Mouse (Mus musculus): ENCODE measurements around the gene Sspn.

GRCm38 (mm10) chr6:145931341-145931740, at the start of gene Sspn:
- TF ChIP-seq CTCF (IDR thresholded peaks at IDR 0.05; ENCODE audit: low read depth, low read length), result no peak
- TF ChIP-seq POLR2A (IDR thresholded peaks at IDR 0.05; ENCODE audit: insufficient read depth, low read length), result no peak

Measured in ES-Bruce4 (cell line).